Mouse (Mus musculus) heart, adult 18-20 months (tissue): ENCODE measurements around the gene Kdelr3. TPM values are rescaled to one million over a fixed set of nuclear protein-coding genes. Genes with fewer than 3 reads are reported as not detected.

ENCODE experiments used
- DNase-seq, 2 experiments: peaks; one replicate each; pipeline ENCODE4 v3.0.0; 2021 to 2022; ENCODE audit warnings: mixed read lengths in 1 of 2
- microRNA-seq, 2 experiments: library from miRNA; unstranded; fragments of <30 nt; microRNA quantifications; one replicate each; pipeline ENCODE4 v1.2.0; 2022
- total RNA-seq, 2 experiments: library from RNA; stranded (reverse); gene quantifications; 2 replicates each; pipeline ENCODE4 v1.2.3; 2021

Gene Kdelr3
- total RNA-seq, 2 experiments from 2014 or later, result 3.3 to 4.3 TPM

- no peak for DNase-seq
Observed at GRCm38 (mm10) chr15:79575543-79576222, 59.5 kb downstream of the Kdelr3 start.

GRCm38 (mm10) chr15:79576947-79577346 lies 60.7 kb downstream of the Kdelr3 start:
- no peak for DNase-seq

Small RNA genes lying within 50 kb of the gene (microRNA-seq; reads per million reads assigned to microRNA genes)
- gene Gm44302, result 0 reads per million in 2 experiments

Other genes with a start within 250 kb of the Kdelr3 start
- under 1 TPM; 0.13 to 0.25 TPM for gene Baiap2l2, start 230.9 kb upstream of the Kdelr3 start, total RNA-seq
- 10 to 100 TPM in 1 of 2 experiments, 1 to 10 TPM in 1; 9.4 to 11.3 TPM for gene Pla2g6, start 188.0 kb upstream of the Kdelr3 start, total RNA-seq
- 10 to 100 TPM; 12.8 to 17.6 TPM for gene Maff, start 169.8 kb upstream of the Kdelr3 start, total RNA-seq
- 10 to 100 TPM; 34.8 to 36.7 TPM for gene Tmem184b, start 112.8 kb upstream of the Kdelr3 start, total RNA-seq
- gene Csnk1e, start 60.8 kb upstream of the Kdelr3 start, total RNA-seq, result 10 to 100 TPM; 40.2 to 44.3 TPM
- 1 to 10 TPM; 1.4 to 1.5 TPM for gene Kcnj4, start 11.2 kb upstream of the Kdelr3 start, total RNA-seq
- gene Ddx17, start 30.3 kb downstream of the Kdelr3 start, total RNA-seq, result 10 to 100 TPM; 69.9 to 83.9 TPM
- not detected for gene Dmc1, start 88.7 kb downstream of the Kdelr3 start, total RNA-seq
- under 1 TPM; 0.37 to 0.77 TPM for gene Fam227a, start 142.5 kb downstream of the Kdelr3 start, total RNA-seq
- 10 to 100 TPM; 18.7 to 23.6 TPM for gene Cby1, start 142.8 kb downstream of the Kdelr3 start, total RNA-seq
- gene Tomm22, start 154.4 kb downstream of the Kdelr3 start, total RNA-seq, result 100 to 1,000 TPM; 112 to 126 TPM
- 10 to 100 TPM; 23.4 to 26.2 TPM for gene Josd1, start 171.5 kb downstream of the Kdelr3 start, total RNA-seq
- 10 to 100 TPM; 26.0 to 28.8 TPM for gene Gtpbp1, start 174.4 kb downstream of the Kdelr3 start, total RNA-seq
- 10 to 100 TPM; 79.1 to 89.1 TPM for gene Sun2, start 226.1 kb downstream of the Kdelr3 start, total RNA-seq